Mouse (Mus musculus) lung, postnatal 25 days (tissue): ENCODE results near the gene Pip4k2b.
"Not testable (repeated sequence)": the region's sequence is repeated elsewhere in the genome, so short reads cannot be mapped to it uniquely, and the experiment has no call there.

Source experiments
- DNase-seq: peaks from one replicate; pipeline ENCODE4 v3.0.0; 2022; ENCODE audit warnings: low spot score

The Pip4k2b gene

DNA sequence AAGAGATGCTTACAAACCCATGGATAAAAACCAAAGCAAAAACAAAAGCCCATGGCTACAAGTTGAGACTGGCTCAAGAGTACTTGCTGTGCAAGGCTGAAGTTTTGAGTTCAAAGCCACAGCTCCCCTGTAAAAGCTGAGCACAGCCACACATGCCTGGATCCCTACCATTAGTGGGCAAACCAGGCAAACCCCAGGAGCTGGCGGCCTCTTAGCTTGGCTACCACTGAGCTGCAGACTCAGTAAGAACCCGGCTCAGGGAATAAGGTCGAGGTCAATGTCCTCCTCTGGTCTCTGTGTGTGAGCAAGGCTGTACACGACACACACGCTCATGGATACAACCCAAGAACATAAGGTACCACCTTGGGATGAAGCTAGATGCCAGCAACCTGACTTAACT, 4.0 kb upstream of the Pip4k2b start:
- DNase-seq, result no peak

DNA sequence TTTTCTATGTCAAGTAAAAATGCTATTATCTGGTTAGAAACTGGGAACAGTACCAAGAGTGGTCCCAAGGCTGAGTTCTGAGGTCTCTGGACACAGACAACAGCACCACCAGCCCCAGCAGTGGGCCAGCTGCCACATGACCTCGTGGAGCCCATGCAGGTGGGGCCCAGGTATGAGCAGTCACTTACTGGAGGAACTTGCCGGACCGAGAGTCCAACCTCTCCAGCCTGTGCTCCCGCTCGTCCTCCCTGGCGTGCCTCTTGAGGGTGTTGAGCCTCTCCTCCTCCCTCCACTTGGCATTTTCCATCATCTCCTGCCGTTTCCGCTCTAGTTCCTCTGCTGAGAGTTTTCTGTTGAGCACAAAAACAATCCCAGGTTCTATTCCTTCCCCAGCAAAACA, 3.3 kb upstream of the Pip4k2b start:
- DNase-seq, result peak; percentile 34

DNA sequence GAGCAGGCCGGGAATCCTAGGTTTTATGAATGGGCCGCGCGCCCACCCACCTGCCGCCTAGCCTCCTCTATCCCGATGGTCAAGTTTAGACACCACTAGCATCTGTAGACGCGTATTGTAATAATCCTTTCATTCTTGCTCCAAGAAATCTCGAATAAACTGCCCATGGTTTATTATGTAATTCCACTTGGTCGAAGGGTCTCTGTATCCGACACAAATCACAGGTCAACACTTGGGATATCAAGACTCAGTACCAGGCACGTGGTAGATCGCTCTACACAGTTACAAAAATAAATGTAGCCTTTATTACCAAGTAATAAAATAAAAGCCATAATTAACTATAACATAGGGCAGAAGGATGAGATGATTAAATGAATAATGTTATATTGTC, 822 bp upstream of the Pip4k2b start:
- DNase-seq, result no peak

DNA sequence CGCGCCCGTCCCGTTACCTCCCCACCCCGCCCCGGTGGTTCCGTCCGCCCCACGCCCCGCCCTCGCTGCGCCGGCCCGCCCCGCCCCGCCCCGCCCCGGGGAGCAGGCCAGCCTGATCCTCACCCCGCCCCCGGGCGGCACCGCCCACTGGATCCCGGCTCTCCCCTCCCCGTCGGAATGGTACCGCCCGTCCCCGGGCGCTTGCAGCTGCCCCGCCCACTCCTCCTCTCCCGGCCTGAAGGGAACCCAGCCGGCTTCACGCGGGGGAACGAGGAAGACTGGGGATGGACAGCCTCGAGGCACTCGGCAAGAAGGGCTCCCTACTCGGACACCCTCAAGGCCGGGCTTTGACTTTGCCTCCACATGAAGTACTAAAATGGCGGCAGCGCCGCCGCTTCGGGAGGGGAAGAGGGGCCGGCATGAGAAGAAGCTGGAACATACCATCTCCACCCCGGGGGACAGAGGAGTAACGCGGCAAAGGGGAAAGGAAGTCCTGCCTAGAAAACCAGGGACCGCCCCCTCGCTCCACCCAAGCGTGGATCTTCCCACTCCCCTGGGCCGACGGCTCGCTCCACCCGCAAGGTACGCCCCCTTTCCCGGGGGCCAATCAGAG, 320 bp upstream of the Pip4k2b start:
- peak; percentile 99 for DNase-seq

DNA sequence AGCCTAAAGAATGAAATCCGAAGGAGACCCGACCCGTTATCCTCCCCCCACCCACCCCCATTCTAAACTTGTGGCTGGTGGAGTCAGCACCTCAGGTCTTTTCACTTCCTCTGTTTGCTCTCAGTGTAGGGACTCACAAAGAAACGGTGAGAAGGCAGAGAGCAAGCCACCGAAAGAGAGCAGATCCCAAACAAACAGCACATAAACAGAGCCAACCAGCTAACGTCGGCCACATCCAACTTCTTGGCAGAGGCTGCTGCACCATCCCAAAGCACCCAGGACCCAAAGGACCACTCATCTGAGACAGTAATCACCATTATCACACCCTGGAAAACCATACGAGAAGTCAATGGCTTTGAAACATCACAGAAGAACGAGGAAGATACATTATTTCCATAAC, 1.1 kb downstream of the Pip4k2b start:
- no peak for DNase-seq

DNA sequence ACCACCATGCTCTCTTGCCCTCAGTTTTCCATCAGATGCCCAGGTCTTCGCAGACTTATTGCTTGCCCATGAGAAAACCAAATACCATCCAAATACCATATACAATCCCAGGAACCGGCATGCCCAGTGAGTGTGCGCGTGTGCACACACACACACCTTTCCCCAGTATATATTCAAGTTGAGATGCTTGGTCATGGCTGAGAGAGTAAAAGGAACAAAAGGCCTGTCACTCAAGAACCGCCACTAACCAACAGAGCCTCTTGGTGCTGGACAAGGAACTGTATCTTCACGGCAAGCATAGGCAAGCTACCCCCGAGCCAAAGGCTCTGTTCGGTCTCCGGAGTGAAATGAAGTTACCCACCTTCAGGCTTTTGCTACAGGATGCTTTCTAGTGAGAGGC, 1.9 kb downstream of the Pip4k2b start:
- no peak for DNase-seq

DNA sequence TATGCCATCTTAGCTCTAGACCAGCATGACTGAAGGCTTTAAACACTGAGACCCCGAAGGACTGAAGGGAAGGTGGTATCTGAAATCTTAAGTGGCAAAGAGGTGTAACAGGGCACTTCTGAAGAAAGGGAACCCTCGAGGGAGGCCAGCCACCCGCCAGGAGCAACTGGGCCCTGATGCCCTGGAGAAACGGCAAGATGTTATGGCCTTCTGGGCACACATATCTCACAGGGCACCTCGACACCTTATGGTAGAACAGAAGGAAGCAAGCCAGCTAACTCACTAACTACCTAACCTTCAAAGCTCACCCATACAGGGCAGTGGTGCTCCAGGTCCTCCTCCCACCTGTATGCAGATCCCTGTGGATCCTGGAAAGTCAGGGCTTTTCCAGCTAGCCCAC, 2.3 kb downstream of the Pip4k2b start:
- DNase-seq, result no peak

DNA sequence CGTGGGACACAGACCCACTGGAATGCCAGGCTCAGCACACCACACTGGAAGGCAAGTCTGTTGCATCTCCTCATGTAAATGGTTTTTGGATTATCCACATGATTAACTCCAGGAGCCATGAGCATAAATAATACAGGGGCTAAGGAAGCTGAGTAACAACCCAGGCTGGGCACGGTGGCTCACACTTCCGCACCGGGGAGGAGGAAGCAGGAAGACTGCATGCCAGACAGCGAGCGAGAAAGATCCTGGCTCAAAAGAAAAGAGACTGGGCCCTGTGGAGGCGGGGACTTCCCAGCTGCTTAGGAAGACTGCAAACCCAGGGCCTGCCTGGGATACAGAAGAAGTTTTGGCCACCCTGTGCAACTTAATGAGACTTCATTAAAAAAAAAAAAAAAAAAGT, 4.3 kb downstream of the Pip4k2b start:
- DNase-seq, result peak; percentile 35

DNA sequence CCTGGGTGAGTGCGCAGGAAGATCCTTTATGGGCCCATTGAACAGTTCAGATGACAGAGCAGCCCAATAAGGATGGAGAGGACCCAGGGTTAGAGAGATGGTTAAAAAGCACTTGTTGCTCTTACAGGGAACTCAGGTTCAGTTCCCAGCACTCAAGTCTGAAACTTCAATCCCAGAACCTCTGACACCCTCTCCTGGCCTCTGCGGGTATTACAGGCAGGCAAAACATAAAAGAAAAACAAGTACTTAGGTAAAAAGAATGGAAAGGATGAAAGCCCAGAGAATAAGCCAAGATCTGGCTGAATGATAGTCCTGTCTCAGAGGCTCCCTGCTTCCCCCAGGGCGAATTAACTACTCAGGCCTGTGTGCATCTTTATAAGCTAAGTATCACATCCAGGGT, 5.3 kb downstream of the Pip4k2b start:
- DNase-seq, result no peak

DNA sequence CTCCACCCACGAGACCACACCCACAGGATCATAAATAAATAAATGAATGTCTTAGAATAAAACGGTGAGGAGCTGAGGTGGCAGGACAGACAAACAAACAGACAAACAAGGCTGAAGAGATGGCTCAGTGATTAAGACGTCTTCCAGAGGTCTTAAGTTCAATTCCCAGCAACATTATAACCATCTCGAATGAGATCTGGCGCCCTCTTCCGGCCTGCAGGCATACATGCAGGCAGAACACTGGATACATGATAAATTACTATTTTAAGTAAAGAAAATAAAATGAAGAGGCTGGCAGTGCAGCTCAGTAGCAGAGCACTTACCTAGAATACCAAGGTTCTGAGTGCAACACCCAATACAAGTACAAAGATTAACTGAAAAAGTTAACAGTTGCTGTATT, 5.8 kb downstream of the Pip4k2b start:
- DNase-seq, result no peak

DNA sequence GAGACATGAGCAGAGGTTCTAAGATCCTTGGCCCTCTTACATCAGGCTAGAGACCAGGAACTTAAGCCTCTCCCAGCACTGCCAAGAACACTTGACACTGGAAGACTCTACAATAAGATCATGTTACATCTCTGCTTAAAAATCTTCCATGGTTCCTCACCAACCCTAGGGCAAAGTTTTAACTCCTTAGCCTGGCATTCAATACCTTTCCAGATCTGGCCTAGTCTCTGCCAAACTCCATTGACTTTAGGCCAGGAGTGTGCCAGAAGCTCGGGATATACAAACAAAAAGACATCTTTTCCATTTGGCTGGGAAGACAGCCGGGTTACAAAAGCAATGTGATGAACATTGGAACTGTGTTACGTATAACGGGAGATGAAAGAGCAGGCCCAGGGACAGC, 6.9 kb downstream of the Pip4k2b start:
- DNase-seq, result no peak

DNA sequence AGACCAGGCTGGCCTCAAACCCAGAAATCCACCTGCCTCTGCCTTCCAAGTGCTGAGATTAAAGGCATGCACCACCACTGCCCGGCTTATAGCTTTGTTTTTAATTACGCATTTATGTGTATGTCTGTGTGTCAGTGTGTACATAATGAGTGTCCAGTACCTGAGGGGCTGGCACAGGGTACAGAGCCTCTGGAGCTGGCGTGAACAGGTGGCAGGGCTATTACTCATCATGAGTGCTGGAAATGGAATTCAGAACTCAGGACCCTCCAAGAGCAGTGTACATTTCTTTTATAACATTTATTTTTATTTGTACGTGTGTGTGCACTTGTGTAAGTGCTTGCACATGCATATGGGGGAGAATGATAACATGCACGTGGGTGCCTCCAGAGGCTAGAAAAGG, 7.9 kb downstream of the Pip4k2b start:
- DNase-seq, result no peak

DNA sequence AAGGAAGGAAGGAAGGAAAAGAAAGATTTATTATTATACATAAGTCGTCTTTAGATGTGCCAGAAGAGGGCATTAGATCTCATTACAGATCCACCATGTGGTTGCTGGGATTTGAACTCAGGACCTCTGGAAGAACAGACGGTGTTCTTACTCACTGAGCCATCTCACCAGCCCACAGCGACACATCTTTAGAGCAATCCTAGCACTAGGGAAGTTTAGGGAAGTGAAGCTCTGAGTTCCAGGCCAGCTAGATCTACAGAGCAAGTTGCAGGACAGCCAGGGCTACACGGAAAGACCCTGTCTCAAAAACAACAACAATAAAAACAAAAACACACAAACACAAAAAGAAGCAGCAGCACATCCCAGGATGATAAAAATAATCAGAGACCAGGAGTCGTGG, 9.7 kb downstream of the Pip4k2b start:
- not testable (repeated sequence) for DNase-seq

DNA sequence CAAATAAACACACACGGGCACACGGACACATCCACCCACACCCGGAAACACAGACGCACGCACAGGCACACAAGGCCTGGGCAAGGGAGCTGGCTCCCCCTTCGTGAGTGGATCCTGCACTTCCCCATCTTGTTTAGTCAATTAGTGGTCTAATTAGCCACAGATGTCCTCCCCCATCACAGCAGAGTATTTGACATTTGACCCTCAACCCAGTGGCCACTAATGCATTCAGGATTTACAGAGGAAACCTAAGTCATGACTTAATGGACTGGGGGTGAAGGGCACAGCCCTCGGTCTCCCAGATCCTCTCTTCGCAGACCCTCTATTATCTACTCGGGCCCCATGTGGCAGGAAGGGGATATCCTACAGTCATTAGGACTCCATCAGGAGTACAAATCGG, 10.8 kb downstream of the Pip4k2b start:
- DNase-seq, result no peak

DNA sequence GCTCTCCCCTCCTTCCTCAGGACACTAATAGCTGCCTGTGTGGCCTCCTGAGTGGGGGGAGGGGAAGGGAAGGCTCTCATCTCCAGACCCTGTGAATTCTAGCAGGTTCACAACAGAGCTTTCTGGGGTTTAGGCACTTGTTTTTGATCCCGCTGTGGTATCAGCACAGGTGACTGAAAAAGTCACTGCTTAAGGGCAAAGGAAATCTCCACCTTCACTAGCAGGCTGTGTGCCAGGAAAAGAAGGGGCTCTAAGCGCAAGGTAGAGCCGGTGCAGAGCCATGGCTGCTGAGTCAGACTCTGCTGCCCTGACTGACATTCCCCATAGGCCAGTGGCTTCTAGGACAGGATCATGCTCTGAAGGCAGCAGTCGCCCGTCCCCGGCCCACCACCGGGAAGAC, 15.8 kb downstream of the Pip4k2b start:
- no peak for DNase-seq

DNA sequence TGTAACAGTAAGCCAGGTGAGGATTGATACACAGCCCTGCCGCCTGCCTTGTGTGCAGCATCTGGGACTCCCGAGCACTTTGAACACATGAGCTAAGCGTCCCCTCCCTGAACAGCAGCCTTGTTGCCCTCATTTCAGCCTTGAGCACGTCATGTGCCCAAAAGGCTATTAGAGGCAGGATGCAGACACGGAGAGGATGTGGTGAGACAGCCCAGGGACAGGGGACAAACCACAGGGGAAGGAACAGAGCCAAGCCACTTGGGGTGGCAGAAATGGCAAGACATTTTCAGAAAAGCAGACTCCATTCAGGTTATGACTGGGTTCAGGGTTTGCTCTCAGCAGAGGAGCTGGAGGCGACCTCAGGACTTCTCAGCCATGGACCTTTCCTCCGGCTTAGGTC, 16.2 kb downstream of the Pip4k2b start:
- peak; percentile 36 for DNase-seq

DNA sequence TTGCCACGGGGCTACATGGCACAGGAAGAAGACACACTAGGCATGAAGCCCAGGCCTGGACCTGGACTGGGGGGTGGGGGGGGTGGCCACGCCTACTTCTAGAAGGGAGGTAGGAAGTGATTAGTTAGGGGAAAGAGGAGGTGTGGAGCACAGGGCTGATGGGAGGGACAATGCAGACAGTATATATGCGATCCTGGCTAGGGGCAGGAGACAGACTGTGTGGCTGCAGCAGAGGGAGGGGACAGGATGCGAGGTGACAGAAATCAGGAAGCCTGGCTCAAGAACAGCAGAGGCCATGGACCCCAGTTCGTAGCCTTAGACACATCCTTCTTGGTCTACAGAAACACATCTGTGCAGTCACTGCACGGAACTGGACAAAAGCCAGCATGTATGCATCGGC, 20.8 kb downstream of the Pip4k2b start:
- DNase-seq, result no peak

DNA sequence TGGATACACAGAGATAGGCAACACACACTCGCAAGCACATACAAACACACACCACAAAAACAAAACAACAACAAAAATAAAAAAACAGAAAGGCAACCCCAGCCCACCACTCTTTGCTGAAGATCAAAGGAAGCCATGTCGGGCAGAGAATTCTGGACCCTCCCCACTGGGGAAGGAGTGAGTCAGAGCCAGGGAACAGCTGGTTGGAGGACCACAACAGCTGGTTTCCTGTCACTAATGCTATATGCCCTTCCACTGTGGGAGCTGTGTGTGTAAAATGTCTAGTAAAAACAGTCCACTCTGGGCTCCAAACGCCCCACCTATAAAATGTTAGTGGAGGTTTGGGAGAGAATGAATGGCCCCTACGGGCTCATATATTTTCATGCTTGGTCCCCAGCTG, 23.2 kb downstream of the Pip4k2b start:
- no peak for DNase-seq

DNA sequence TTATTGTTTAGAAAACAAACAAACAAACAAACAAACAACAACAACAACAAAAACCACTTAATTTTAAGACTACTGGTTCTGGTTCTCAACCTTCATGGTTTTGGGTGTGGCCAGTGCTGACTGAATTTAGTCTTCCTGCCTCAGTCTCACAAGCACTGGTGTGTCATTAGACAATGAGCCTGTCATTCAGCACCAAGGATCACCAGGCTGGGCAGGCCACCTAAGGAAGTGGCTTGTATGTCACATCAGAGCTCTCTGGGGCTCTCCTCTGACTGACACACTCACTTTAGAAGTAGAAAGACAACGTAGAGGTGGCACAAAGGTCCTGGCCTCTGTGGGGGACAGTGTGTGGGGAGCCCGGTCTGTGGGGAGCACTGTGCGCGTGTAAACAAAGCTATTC, 25.5 kb downstream of the Pip4k2b start:
- DNase-seq, result no peak

DNA sequence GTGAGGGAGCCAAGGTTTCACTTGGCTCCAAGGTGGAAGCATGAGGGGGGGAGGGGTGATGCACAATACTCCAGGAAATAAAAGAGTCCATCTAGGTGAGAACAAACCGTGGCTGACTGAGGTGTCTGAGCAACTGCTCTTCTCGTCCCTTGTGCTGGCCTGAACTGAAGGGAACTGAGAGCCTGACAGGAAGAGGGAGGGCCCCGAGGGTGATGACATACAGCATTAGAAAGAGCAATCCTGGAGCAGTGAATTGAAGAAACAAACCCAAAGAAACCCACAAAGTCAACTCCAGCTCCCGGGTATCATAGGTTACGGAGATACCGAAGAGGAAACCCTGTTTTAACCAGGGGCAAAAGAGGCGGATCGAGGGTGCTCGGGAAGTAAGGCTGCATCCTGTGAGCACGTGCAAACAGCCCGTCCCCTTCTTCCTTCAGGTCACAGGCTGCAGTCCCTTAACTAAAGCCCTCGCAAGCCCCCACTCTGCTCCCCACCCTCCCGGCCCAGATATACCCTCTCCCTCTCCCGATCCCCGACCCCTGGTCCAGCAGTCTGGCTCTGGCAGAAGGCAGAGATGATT, 26.1 kb downstream of the Pip4k2b start:
- DNase-seq, result peak; percentile 46

DNA sequence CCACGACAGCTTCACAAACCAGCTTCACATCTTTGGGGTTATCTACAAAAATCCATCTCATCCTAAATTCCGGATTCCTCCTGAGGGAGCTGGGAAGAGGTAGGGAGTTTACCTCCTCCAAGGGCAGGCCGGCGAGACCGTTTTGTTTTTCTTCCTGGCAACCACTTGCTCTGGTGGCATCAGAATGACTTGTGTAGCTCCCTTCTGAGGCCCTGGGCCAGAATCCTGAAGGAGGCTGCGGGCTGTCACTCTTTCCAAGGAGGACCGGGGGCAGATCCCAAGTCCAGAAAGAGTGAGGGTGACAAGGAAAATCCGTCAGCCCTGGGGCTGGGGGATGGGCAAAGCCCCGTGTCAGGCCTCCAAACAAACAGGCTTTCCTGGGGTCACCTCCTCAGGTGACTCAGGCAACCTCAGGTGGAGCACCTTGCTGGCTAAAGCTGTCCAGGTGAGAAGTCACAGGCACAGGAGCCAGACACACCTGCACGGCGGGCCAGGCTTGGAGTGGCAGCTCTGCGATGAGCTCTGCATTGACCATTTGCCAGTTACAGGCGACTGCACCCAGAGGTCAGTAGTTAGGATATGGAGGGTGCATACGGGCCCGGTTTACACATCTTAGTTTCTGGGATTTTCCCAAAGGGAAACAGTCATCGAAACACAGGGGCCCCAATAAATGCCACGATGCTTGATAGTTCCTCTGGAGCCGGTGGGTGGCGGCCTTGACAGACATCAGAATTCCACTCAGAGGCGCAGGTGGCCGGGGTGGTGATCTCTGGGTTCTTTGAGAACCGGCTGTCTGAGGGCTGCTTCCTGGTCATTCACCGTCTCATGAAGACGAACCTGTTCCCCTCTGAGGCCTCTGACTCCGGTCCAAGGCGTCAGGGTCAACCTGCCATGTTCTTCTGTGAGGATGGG, 26.9 kb downstream of the Pip4k2b start:
- DNase-seq, result no peak

DNA sequence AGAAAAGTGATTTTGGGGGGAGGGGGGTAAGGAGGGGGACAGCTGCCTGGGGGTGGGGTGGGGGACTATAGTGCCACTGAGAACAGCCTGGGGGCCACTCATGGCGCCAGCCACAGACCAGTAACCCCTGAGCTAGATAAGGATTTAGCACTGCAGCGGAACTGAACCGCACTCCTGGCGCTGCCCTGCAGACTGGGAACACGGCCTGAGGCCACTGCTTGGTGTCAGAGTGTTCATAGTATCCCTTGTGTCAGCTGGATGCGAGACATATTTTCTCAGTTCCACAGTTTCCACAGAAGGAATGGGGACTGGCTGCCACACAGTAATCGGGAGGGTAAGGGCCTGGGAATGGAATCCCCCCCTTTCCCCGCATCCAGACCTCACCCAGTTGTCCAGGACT, 28.5 kb downstream of the Pip4k2b start:
- DNase-seq, result no peak
